Mouse (Mus musculus) heart, embryonic 14.5 days (tissue): ENCODE data around the gene Ankrd28. TPM values are rescaled to one million over a fixed set of nuclear protein-coding genes. Genes with fewer than 3 reads are reported as not detected.

Experiments used
- ATAC-seq: fragments of 200-750 bp; cut with Nextera tagmentation; 2 replicates; pipeline ENCODE4 v1.8.0; 2017; ENCODE audit warnings: low read depth, moderate TSS enrichment; ENCODE audit not compliant: insufficient number of reproducible peaks, insufficient read depth, low FRiP score
- H3K27ac ChIP-seq, 2 experiments: fragments of 200-500 bp in 1 of 2; fragments of 300-500 bp in 1 of 2; sonication (generic) in 1 of 2; replicated peaks in 1 of 2; 2 replicates each; pipeline ENCODE4 v1.5.1; 2012 to 2014; ENCODE audit warnings: low read depth in 2 of 2, low read length in 2 of 2, control low read depth in 1 of 2, mild to moderate bottlenecking in 1 of 2, mixed read lengths in 1 of 2; ENCODE audit not compliant: control insufficient read depth in 1 of 2, insufficient read depth in 1 of 2
- H3K27me3 ChIP-seq: fragments of 300-500 bp; sonication (generic); 2 replicates; pipeline ENCODE4 v1.6.1; 2014; ENCODE audit warnings: mild to moderate bottlenecking, low read length, control low read depth; ENCODE audit not compliant: control insufficient read depth, insufficient read depth
- H3K36me3 ChIP-seq: fragments of 300-500 bp; sonication (generic); 2 replicates; pipeline ENCODE4 v1.6.1; 2014; ENCODE audit warnings: mild to moderate bottlenecking, control low read depth, low read length, mixed read lengths; ENCODE audit not compliant: control insufficient read depth, insufficient read depth
- H3K4me1 ChIP-seq, 2 experiments: fragments of 200-500 bp in 1 of 2; fragments of 300-500 bp in 1 of 2; sonication (generic) in 1 of 2; 2 replicates each; pipeline ENCODE4 v1.6.1; 2012 to 2014; ENCODE audit warnings: low read length in 2 of 2, control low read depth in 1 of 2, mixed read lengths in 1 of 2; ENCODE audit not compliant: control insufficient read depth in 2 of 2, insufficient read depth in 2 of 2
- H3K4me2 ChIP-seq: fragments of 300-500 bp; sonication (generic); 2 replicates; pipeline ENCODE4 v1.6.1; 2014; ENCODE audit warnings: mild to moderate bottlenecking, low read length
- H3K4me3 ChIP-seq, 2 experiments: fragments of 200-500 bp in 1 of 2; fragments of 300-500 bp in 1 of 2; sonication (generic) in 1 of 2; 2 replicates each; pipeline ENCODE4 v1.5.1; 2012 to 2014; ENCODE audit warnings: low read length in 2 of 2, mild to moderate bottlenecking in 2 of 2, control low read depth in 1 of 2, low read depth in 1 of 2, moderate library complexity in 1 of 2; ENCODE audit not compliant: control insufficient read depth in 1 of 2, insufficient read depth in 1 of 2
- H3K9ac ChIP-seq: fragments of 300-500 bp; sonication (generic); 2 replicates; pipeline ENCODE4 v1.6.1; 2014; ENCODE audit warnings: mild to moderate bottlenecking, low read length
- H3K9me3 ChIP-seq: fragments of 300-500 bp; sonication (generic); 2 replicates; pipeline ENCODE4 v1.6.1; 2016; ENCODE audit warnings: low read length, control low read depth; ENCODE audit not compliant: control insufficient read depth
- WGBS: fragments of 180-500 bp; shearing (Covaris S2); extraction: QIAGEN DNeasy Blood & Tissue Kit; methylation state at CpG from one replicate; pipeline ENCODE4 v1.1.7; 2014; 5-methylcytosine and 5-hydroxymethylcytosine counted together
- polyA plus RNA-seq: library from polyadenylated mRNA; unstranded; fragments of >200 nt; fragmentation: Nextera tagmentation; extraction: Ambion mirVana; gene quantifications from 2 replicates; pipeline ENCODE4 v1.2.1, GENCODE M21; 2014

Gene Ankrd28
- polyA plus RNA-seq, 1 experiment from 2014 or later = 8.0 TPM

GRCm38 (mm10) chr14:31857096-31857975 lies 26.9 kb upstream of the Ankrd28 start:
- Histone ChIP-seq H3K9me3 (peaks cover 5% of the 10 kb centered on the region; the same call in 1 of the 2 replicates), H3K4me3 (no peak overlapping the region), H3K9ac (no peak overlapping the region), H3K27ac (peak overlapping the region in 1 of 2 experiments; percentile 31; a peak in 1 of 4 replicates), H3K27me3 (no peaks in the 10 kb centered on the region), H3K4me1 (peaks cover 13% of the 10 kb centered on the region in 2 experiments), H3K4me2 (no peak overlapping the region), H3K36me3 (no peaks in the 10 kb centered on the region)
- ATAC-seq = no peak
- WGBS = 65% methylated on average over 11 of the region's 11 CpGs

GRCm38 (mm10) chr14:31856007-31856406 lies 25.6 kb upstream of the Ankrd28 start:
- ATAC-seq = no peak
- WGBS = 67% methylated on average over 5 of the region's 5 CpGs
- H3K4me3 ChIP-seq = no peak overlapping the region

GRCm38 (mm10) chr14:31854667-31855066 lies 24.2 kb upstream of the Ankrd28 start:
- Histone ChIP-seq H3K9ac (no peak overlapping the region), H3K9me3 (no peaks in the 10 kb centered on the region), H3K4me1 (peaks cover 13% of the 10 kb centered on the region in 2 experiments), H3K27me3 (no peaks in the 10 kb centered on the region), H3K27ac (no peak overlapping the region), H3K36me3 (no peaks in the 10 kb centered on the region), H3K4me2 (no peak overlapping the region), H3K4me3 (no peak overlapping the region)
- ATAC-seq = no peak
- WGBS = 58% methylated on average over 4 of the region's 4 CpGs

More at GRCm38 (mm10) chr14:31856007-31856406, 25.6 kb upstream of the Ankrd28 start:
- no peaks in the 10 kb centered on the region for H3K36me3 ChIP-seq
- no peak overlapping the region for H3K27ac ChIP-seq
- peaks cover 13% of the 10 kb centered on the region in 2 experiments for H3K4me1 ChIP-seq
- H3K4me2 ChIP-seq = no peak overlapping the region
- no peak overlapping the region for H3K9ac ChIP-seq
- no peaks in the 10 kb centered on the region for H3K27me3 ChIP-seq
- H3K9me3 ChIP-seq = no peaks in the 10 kb centered on the region

GRCm38 (mm10) chr14:31843571-31843970 lies 13.1 kb upstream of the Ankrd28 start:
- WGBS = 33% methylated on average over 4 of the region's 4 CpGs
- H3K27me3 ChIP-seq = no peaks in the 10 kb centered on the region
- no peak overlapping the region for H3K27ac ChIP-seq
- H3K4me3 ChIP-seq = no peak overlapping the region
- peaks cover 7% of the 10 kb centered on the region; the same call in 1 of the 2 replicates for H3K9me3 ChIP-seq
- 0 out of 4 replicates have a peak, but pooled peaks cover 0 to 4% of the 10 kb centered on the region in 2 experiments for H3K4me1 ChIP-seq
- no peak overlapping the region for H3K9ac ChIP-seq
- no peaks in the 10 kb centered on the region for H3K36me3 ChIP-seq
- ATAC-seq = no peak
- H3K4me2 ChIP-seq = no peak overlapping the region

- peak overlapping the region; percentile 90; the same call in 1 of the 2 replicates for H3K4me2 ChIP-seq
- ATAC-seq = no peak
- WGBS = 56% methylated on average over 4 of the region's 4 CpGs
Observed at GRCm38 (mm10) chr14:31832022-31832421, 1.6 kb upstream of the Ankrd28 start.

GRCm38 (mm10) chr14:31831370-31831712 lies 890 bp upstream of the Ankrd28 start:
- Histone ChIP-seq H3K9ac (peak overlapping the region; percentile 82), H3K27me3 (no peaks in the 10 kb centered on the region), H3K4me2 (peak overlapping the region; percentile 90), H3K27ac (peak overlapping the region in 1 of 2 experiments; percentile 67; a peak in 1 of 4 replicates), H3K4me1 (peaks cover 2 to 15% of the 10 kb centered on the region in 2 experiments; a peak in 2 of 4 replicates), H3K9me3 (0 out of 2 replicates have a peak, but pooled peaks cover 2% of the 10 kb centered on the region), H3K4me3 (peak overlapping the region; percentile 75 to 95), H3K36me3 (no peaks in the 10 kb centered on the region)
- WGBS = 12% methylated on average over 7 of the region's 7 CpGs
- ATAC-seq = no peak

More at GRCm38 (mm10) chr14:31832022-31832421, 1.6 kb upstream of the Ankrd28 start:
- H3K9ac ChIP-seq = no peak overlapping the region
- no peak overlapping the region for H3K4me3 ChIP-seq
- H3K27ac ChIP-seq = no peak overlapping the region
- H3K36me3 ChIP-seq = no peaks in the 10 kb centered on the region
- peaks cover 8% of the 10 kb centered on the region for H3K9me3 ChIP-seq
- H3K4me1 ChIP-seq = peaks cover 2 to 15% of the 10 kb centered on the region in 2 experiments; a peak in 2 of 4 replicates
- H3K27me3 ChIP-seq = no peaks in the 10 kb centered on the region

- Histone ChIP-seq H3K27ac (peak overlapping the region; percentile 88 to 93), H3K4me2 (peak overlapping the region; percentile 90), H3K9ac (peak overlapping the region; percentile 89), H3K4me1 (peaks cover 2 to 15% of the 10 kb centered on the region in 2 experiments; a peak in 2 of 4 replicates), H3K27me3 (no peaks in the 10 kb centered on the region), H3K36me3 (no peaks in the 10 kb centered on the region), H3K9me3 (no peaks in the 10 kb centered on the region), H3K4me3 (peak overlapping the region; percentile 75 to 95)
- ATAC-seq = peak; percentile 69
- WGBS = under 1% methylated on average over 71 of the region's 97 CpGs
Observed at GRCm38 (mm10) chr14:31829761-31830562, 489 bp downstream of the Ankrd28 start.
